ENCODE assay signal across 41 mouse cellular contexts in genomic region chr2:11623726-11624125, GRCm38 (mm10). TPM values are rescaled to one million over a fixed set of nuclear protein-coding genes. Genes with fewer than 3 reads are reported as not detected.
"Had no signal": no experiment of that assay in that cellular context is flagged by ENCODE, and none has a peak within 500 bp of the region (broad histone marks: within the 10 kb centered on the region; RNA-seq: fewer than 3 reads in every experiment).

No protein-coding gene starts in this region.

- ATAC-seq: hindbrain, postnatal 0 days; inflammation-experienced regulatory T-cells, adult 6 months; intestine, embryonic 15.5 days; intestine, postnatal 0 days; liver, embryonic 12.5 days had no signal

- H3K36me3 ChIP-seq: heart, embryonic 10.5 days; heart, embryonic 12.5 days; hindbrain, embryonic 13.5 days; hindbrain, embryonic 15.5 days; intestine, embryonic 15.5 days; limb, embryonic 13.5 days; limb, embryonic 15.5 days; liver, embryonic 12.5 days had no signal

- H3K27ac ChIP-seq: heart, embryonic 10.5 days; hindbrain, embryonic 13.5 days; hindbrain, embryonic 15.5 days; hindbrain, postnatal 0 days; intestine, embryonic 15.5 days; layer of hippocampus, adult 2 months; left cerebral cortex, adult 2 months; limb, embryonic 13.5 days; limb, embryonic 15.5 days; liver, embryonic 12.5 days; liver, embryonic 14.5 days had no signal

- H3K4me2 ChIP-seq: heart, embryonic 12.5 days; hindbrain, embryonic 13.5 days; hindbrain, embryonic 15.5 days; intestine, embryonic 15.5 days; limb, embryonic 13.5 days; limb, embryonic 15.5 days; liver, embryonic 12.5 days had no signal

- DNase-seq: gastrocnemius, postnatal 14 days; gastrocnemius, postnatal 36 days; heart, adult 11 months; heart, postnatal 14 days; heart, postnatal 36 days; kidney, adult 18-20 months; kidney, adult 8-10 months; kidney, postnatal 10 days; kidney, postnatal 36 days; left cerebral cortex, postnatal 4 days; lung, adult 18-20 months had no signal

- H3K4me3 ChIP-seq: heart, embryonic 10.5 days; heart, embryonic 12.5 days; hindbrain, embryonic 13.5 days; hindbrain, embryonic 15.5 days; intestine, embryonic 15.5 days; layer of hippocampus, adult 2 months; left cerebral cortex, adult 2 months; limb, embryonic 13.5 days; limb, embryonic 15.5 days; liver, embryonic 12.5 days had no signal

- H3K4me1 ChIP-seq: heart, embryonic 10.5 days; heart, embryonic 12.5 days; hindbrain, embryonic 13.5 days; hindbrain, embryonic 15.5 days; intestine, embryonic 15.5 days; limb, embryonic 13.5 days; limb, embryonic 15.5 days; liver, embryonic 12.5 days had no signal

- H3K9me3 ChIP-seq: heart, embryonic 10.5 days; heart, embryonic 12.5 days; hindbrain, embryonic 13.5 days; hindbrain, embryonic 15.5 days; intestine, embryonic 15.5 days; limb, embryonic 13.5 days; limb, embryonic 15.5 days; liver, embryonic 12.5 days had no signal

- H3K9ac ChIP-seq: heart, embryonic 12.5 days; hindbrain, embryonic 13.5 days; hindbrain, embryonic 15.5 days; intestine, embryonic 15.5 days; limb, embryonic 13.5 days; limb, embryonic 15.5 days; liver, embryonic 12.5 days; liver, embryonic 14.5 days had no signal

- H3K27me3 ChIP-seq: heart, embryonic 12.5 days; hindbrain, embryonic 13.5 days; hindbrain, embryonic 15.5 days; intestine, embryonic 15.5 days; limb, embryonic 13.5 days; limb, embryonic 15.5 days; liver, embryonic 12.5 days had no signal

RNA-seq across cellular contexts. Expression of gene Gm17490, which starts 2.3 kb away (rescaled TPM):
- total RNA-seq: gastrocnemius, adult 18-20 months; gastrocnemius, adult 8-10 months; gastrocnemius, postnatal 14 days; gastrocnemius, postnatal 36 days; heart, adult 8-10 months; heart, postnatal 14 days; heart, postnatal 36 days; hematopoietic stem cell, adult 5-6 weeks; hindbrain, postnatal 0 days; layer of hippocampus, adult 2 months; layer of hippocampus, postnatal 10 days; layer of hippocampus, postnatal 25 days; left cerebral cortex, adult 2 months; left cerebral cortex, postnatal 14 days; left cerebral cortex, postnatal 4 days; liver, adult 2 months had no signal
- polyA plus RNA-seq: gonadal fat pad, adult 2 months; heart, embryonic 10.5 days; heart, embryonic 12.5 days; heart, embryonic 14.5 days; heart, postnatal 0 days; hindbrain, embryonic 11.5 days; hindbrain, embryonic 13.5 days; hindbrain, embryonic 15.5 days; hindbrain, postnatal 0 days; inflammation-experienced regulatory T-cells, adult 6 months; intestine, embryonic 15.5 days; intestine, postnatal 0 days; kidney, embryonic 14.5 days; kidney, embryonic 16.5 days; limb, embryonic 11.5 days; limb, embryonic 13.5 days; limb, embryonic 15.5 days; liver, adult 2 months; liver, embryonic 12.5 days; liver, embryonic 14.5 days; liver, embryonic 16.5 days had no signal

RNA-seq across cellular contexts. Expression of gene Il2ra, which starts 18.9 kb away (rescaled TPM):
- total RNA-seq: hindbrain, postnatal 0 days; layer of hippocampus, postnatal 10 days; left cerebral cortex, postnatal 4 days had no signal
- polyA plus RNA-seq: heart, embryonic 10.5 days; heart, embryonic 12.5 days; heart, embryonic 14.5 days; heart, postnatal 0 days; hindbrain, embryonic 11.5 days; kidney, embryonic 14.5 days; kidney, embryonic 16.5 days; limb, embryonic 11.5 days; limb, embryonic 13.5 days; limb, embryonic 15.5 days; liver, embryonic 12.5 days; liver, embryonic 16.5 days had no signal
